Mouse (Mus musculus) heart, adult 18-20 months (tissue): ENCODE measurements at regions not wholly inside any gene's neighbourhood (a gene's known extent, or its start where the extent isn't known, plus 50 kb on each side); places are given as distances from the start of the nearest gene placed in this dataset.

Experiments
- DNase-seq, 2 experiments: peaks; one replicate each; pipeline ENCODE4 v3.0.0; 2021 to 2022; ENCODE audit warnings: mixed read lengths in 1 of 2

- DNase-seq: no peak
These were observed 63.7 kb upstream of the Tnmd start for GRCm38 (mm10) chrX:133787112-133787511.

DNA sequence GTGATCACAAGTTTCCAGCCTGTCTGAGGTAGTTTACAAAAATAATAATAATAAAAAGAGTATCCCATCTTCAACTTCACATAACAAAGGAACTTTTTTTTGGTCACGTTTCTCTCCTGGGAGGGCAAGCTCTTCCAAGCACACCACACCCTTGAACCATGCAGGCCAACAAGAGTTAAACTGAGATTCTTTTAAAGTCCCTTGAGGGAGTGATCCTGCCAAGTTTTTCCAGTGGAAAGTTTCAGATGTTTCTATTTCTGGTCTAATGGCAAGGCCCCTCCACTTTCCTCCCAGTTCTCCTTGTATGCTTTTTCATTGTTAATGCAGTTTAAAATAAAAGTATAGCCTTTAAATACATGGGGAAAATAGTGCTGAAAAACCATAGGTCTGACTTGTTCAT, 65.2 kb upstream of the Pcdh19 start:
- peak; percentile 40 to 65 for DNase-seq

DNA sequence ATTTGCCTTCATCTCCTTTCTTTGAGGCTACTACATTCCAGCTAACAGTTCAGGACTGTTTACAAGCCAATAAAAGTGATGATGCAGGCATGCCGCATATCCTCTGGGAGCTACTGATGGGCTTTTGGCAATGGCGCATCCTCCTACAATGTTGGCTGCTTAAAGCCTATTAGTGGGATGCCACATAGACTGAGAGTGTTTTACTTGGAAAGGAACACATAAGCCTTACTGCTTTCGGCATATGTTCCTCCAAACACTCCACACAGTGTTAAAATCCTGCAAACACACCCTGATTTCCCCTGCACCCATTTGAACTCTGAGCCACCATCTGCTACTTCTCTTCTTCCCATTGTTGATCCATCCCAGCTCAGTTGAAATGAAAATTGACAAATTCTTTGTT, 63.4 kb upstream of the Pcdh19 start:
- peak in 1 of 2 experiments; percentile 6 for DNase-seq

DNA sequence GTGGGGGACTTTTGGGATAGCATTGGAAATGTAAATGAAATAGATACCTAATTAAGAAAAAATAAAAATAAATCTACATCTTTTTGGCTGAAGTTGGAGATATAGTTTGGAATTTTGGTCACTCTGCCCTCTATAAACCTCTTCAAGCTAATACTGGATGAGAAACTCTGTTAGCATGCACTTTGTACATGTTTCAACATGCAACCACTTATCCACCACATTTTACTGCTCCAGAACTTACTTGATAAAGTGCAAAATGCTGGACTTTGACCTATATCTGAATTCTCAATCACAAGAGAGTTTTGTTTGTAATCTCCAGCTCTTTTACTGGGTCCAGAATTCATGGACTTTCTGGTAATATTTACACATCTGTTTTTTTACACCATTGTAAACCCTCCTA, 54.7 kb upstream of the Pcdh19 start:
- DNase-seq: no peak

- DNase-seq: no peak
These were observed 50.3 kb upstream of the Pcdh19 start for GRCm38 (mm10) chrX:133738980-133739632.
